Mouse (Mus musculus) heart, adult 8-10 months (tissue): Measurements from ENCODE around the gene Upk3a. TPM values are rescaled to one million over a fixed set of nuclear protein-coding genes. Genes with fewer than 3 reads are reported as not detected.

Source experiments
- DNase-seq: peaks from one replicate; pipeline ENCODE4 v3.0.0; 2022; ENCODE audit warnings: low spot score
- total RNA-seq, 4 experiments: library from RNA; stranded (reverse); gene quantifications; 2 replicates each; pipeline ENCODE4 v1.2.4; 2022

The Upk3a gene
- total RNA-seq, 4 experiments from 2014 or later: not detected

GRCm38 (mm10) chr15:85049758-85050157 is 32.8 kb downstream of the Upk3a start:
- DNase-seq: no peak

DNA sequence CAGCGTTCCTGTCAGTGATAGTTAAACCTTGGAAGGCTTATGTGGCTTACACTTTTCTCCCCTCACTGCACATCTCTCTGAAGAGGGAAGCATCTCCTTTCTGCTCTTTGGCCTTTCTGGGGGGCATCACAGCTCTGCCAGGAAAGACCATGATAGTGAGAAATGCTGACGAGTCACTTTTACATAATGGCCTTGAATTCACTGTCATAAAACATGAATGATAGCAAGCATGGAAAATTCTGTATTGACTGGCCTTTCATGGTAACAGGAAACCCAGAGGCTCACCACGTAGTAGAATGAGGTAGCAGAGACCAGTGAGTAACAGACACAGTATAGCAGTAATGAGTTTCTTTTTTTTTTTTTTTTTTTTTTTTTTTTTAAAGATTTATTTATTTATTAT is 37.2 kb downstream of the Upk3a start:
- DNase-seq: no peak

DNA sequence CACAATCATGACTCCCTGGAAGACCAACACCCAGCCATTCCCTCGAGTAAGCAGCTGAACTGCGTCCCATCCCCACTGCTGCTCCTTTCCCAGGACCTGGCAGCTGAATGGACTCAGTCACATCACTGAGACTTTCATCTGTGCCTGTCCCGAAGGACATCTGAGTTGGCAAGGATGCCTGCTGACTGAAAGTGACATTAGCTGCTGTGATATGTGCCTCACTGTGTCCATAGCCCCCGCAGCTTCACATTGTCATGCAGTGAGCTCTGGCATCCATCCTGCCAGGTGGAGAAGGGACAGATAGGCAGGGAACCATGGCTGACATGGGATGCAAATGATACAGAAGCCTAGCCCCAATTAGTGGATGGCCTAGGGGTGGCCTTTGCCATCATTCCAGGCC is 38.2 kb downstream of the Upk3a start:
- no peak for DNase-seq

DNA sequence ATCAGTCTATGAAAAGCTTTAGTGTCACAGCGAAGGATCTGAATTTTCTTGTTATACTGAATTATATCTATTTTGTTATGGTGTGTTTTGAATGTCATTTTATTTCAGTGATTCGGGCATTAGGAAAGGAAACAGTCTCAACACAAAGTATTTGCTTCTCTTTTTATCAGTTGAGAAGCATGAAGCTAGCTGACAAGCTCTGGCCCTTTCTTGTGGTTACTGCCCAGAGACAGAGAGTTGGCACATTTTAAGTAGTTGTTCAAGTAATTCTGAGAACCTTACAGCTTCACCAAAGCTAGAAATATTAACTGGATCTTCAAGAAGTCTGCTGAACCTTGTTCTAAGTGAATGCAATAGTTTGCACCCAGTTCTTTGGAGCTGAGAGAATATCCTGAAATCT is 46.5 kb downstream of the Upk3a start:
- DNase-seq: no peak

DNA sequence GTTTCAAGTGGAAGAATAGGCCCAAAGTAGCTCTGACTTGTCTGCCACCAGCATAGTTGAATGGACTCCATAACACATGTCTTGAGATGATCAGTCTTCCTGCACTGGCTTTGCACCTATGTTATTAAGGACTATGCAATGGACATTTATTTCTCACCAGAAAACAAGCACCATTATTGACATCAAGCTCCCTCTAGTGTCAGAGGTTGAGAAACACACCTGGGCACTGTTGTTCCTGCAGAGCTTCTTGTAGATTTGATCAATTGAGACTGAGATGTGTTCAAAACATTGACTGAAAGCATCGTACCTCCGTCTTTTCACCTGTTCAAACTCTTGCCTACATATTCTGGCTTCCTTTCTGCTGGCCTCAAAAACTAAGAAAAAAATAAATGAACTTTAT is 53.6 kb downstream of the Upk3a start:
- peak; percentile 59 for DNase-seq

Other genes with a start within 250 kb of the Upk3a start
- gene Phf21b, start 161.1 kb upstream of the Upk3a start, total RNA-seq: 1 to 10 TPM in 3 of 4 experiments, under 1 TPM in 1; 0.90 to 1.9 (median 1.7) TPM
- gene Gm29666, start 97.1 kb upstream of the Upk3a start, total RNA-seq: under 1 TPM; 0.08 to 0.19 (median 0.12) TPM
- gene Nup50, start 93.7 kb upstream of the Upk3a start, total RNA-seq: 10 to 100 TPM; 14.8 to 16.6 (median 15.9) TPM
- gene 5031439G07Rik, start 28.6 kb upstream of the Upk3a start, total RNA-seq: 10 to 100 TPM; 30.5 to 36.5 (median 33.8) TPM
- gene Fam118a, start 11.8 kb downstream of the Upk3a start, total RNA-seq: 1 to 10 TPM; 6.1 to 7.7 (median 6.9) TPM
- gene Smc1b, start 114.8 kb downstream of the Upk3a start, total RNA-seq: not detected
- gene Ribc2, start 114.9 kb downstream of the Upk3a start, total RNA-seq: not detected
- 10 to 100 TPM; 52.9 to 86.6 (median 70.1) TPM for gene Fbln1, start 188.8 kb downstream of the Upk3a start, total RNA-seq